Mouse (Mus musculus) hindbrain, embryonic 10.5 days (tissue): Measurements from ENCODE around the gene Gm49416. TPM values are rescaled to one million over a fixed set of nuclear protein-coding genes. Genes with fewer than 3 reads are reported as not detected.
A peak's percentile ranks its signal among the peaks of the same experiment; 100 is the strongest.

Experiments used
- DNase-seq: peaks from one replicate; pipeline ENCODE4 v3.0.0-alpha.2; 2017; ENCODE audit warnings: low spot score
- H3K27ac ChIP-seq: fragments of 300-500 bp; sonication (generic); 2 replicates; pipeline ENCODE4 v1.5.1; 2016; ENCODE audit warnings: mild to moderate bottlenecking, moderate library complexity
- H3K27me3 ChIP-seq: fragments of 300-500 bp; sonication (generic); 2 replicates; pipeline ENCODE4 v1.6.1; 2016; ENCODE audit warnings: mild to moderate bottlenecking; ENCODE audit not compliant: poor library complexity, insufficient read depth, severe bottlenecking
- H3K36me3 ChIP-seq: fragments of 300-500 bp; sonication (generic); 2 replicates; pipeline ENCODE4 v1.6.1; 2016; ENCODE audit warnings: mild to moderate bottlenecking, moderate library complexity
- H3K4me1 ChIP-seq: fragments of 300-500 bp; sonication (generic); replicated peaks from 2 replicates; pipeline ENCODE4 v1.6.1; 2016; ENCODE audit warnings: mild to moderate bottlenecking
- H3K4me3 ChIP-seq: fragments of 300-500 bp; sonication (generic); 2 replicates; pipeline ENCODE4 v1.5.1; 2016; ENCODE audit warnings: mild to moderate bottlenecking, moderate library complexity
- H3K9me3 ChIP-seq: fragments of 300-500 bp; sonication (generic); 2 replicates; pipeline ENCODE4 v1.6.1; 2016; ENCODE audit warnings: mild to moderate bottlenecking, moderate library complexity
- WGBS: fragments of 180-500 bp; shearing (Covaris S2); methylation state at CpG from one replicate; pipeline ENCODE4 v1.1.7; 2016; 5-methylcytosine and 5-hydroxymethylcytosine counted together
- polyA plus RNA-seq: library from polyadenylated mRNA; unstranded; fragments of >200 nt; fragmentation: Nextera tagmentation; extraction: Ambion mirVana; gene quantifications from 2 replicates; pipeline ENCODE4 v1.2.1, GENCODE M21; 2016

The Gm49416 gene
- polyA plus RNA-seq, 1 experiment from 2014 or later: 0.22 TPM

DNA sequence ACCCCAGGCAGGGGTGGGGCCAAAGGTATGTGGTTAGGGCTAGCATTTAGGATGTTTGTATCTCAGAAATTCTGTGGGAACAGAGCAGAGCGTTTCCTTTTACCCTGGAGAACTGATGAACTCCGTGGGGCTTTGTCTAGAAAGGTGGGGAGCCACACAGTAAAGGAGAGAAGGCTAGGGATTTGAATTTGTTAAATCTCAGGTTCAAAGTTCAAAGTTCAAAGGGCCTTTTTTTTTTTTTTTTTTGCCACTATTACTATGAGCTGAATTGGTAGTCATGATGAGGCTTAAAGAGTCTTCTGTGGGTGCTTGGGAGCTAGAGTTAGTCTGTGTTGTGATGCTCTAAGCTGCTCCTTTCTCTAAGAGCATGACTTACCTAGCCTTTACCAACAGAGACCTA is 48.0 kb downstream of the Gm49416 start:
- DNase-seq: no peak
- WGBS: 84% methylated on average over 2 of the region's 2 CpGs
- Histone ChIP-seq H3K36me3 (peaks cover 65% of the 10 kb centered on the region), H3K4me1 (peaks cover 16% of the 10 kb centered on the region), H3K4me3 (no peak overlapping the region), H3K27me3 (no peaks in the 10 kb centered on the region), H3K27ac (no peak overlapping the region), H3K9me3 (no peaks in the 10 kb centered on the region)

DNA sequence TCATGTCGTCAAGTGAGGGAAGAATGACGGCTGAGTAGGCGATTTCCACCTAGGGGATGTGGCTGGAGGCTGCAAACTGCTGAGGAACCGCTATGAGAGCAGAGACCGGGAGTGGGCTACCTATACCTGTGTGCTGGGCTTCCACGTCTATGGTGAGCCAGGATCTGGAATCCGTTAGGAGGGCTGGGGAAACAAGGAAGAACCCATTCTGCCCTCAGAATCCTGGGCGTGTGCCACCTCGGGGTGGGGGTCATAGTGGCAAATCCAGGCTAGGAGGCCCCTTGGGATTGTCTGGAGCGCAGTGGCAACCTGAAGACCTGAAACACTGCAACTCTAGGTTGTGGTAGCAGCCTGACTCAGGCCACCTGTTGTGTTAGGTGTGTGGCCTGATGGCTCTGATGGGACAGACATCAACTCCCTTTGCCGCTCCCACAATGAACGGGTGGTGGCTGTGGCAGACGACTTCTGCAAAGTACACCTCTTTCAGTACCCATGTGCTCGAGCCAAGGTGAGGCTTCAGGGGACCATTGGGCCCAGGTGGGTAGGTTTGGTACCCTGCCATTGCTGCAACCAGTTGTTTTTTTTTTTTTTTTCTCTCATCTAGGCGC is 51.9 kb downstream of the Gm49416 start:
- H3K36me3 ChIP-seq: peaks cover 60% of the 10 kb centered on the region
- DNase-seq: no peak
- WGBS: 82% methylated on average over 15 of the region's 15 CpGs
- H3K4me1 ChIP-seq: peaks cover 46% of the 10 kb centered on the region
- H3K27ac ChIP-seq: peak overlapping the region; percentile 98
- H3K27me3 ChIP-seq: no peaks in the 10 kb centered on the region
- no peaks in the 10 kb centered on the region for H3K9me3 ChIP-seq
- H3K4me3 ChIP-seq: peak overlapping the region; percentile 95

- Histone ChIP-seq H3K4me1 (peaks cover 46% of the 10 kb centered on the region), H3K36me3 (peaks cover 60% of the 10 kb centered on the region), H3K27me3 (no peaks in the 10 kb centered on the region), H3K9me3 (no peaks in the 10 kb centered on the region), H3K27ac (peak overlapping the region; percentile 98), H3K4me3 (peak overlapping the region; percentile 95)
- peak; percentile 18 for DNase-seq
- WGBS: 40% methylated on average over 10 of the region's 10 CpGs
Observed at GRCm38 (mm10) chr19:8941136-8941514, 52.4 kb downstream of the Gm49416 start.

DNA sequence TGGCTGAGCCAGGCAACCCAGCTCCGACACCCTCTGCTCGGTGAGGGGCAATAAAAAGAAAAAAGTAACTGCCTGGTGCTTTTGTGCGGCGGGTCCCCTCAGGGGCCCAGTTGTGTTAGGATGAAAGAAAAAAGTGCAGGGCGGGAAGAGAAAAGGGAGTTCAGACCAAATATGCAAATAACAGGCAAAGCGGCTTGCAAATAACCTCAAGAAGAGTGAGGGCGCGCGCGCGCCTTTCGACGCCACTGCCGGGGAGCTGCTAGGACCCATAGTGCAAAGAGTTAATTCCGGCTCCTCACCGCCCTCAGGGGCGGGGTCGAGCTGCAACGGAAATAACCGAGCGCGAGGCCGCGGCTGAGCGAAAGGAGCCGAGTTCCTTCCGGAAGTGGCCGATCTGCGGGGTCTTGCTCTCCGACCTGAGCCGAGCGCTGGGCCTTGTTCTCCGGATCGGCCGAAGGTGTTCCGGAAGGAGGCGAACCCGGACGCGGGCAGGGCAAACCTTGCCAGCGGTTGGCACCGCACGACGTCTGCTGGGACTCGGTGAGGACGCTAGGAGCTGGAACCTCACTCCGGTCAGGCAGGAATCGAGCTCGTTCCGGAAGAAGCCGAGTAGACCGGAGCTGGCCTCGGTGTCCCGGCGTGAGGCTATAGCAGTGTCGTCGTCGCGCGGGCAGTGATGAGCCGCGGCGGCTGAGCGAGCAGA is 52.9 kb downstream of the Gm49416 start, which contains the start of gene Mta2:
Gene Mta2 (plus strand): TSS at position 361 of the 703 bp plus-strand sequence.
- Histone ChIP-seq H3K4me1 (peaks cover 46% of the 10 kb centered on the region), H3K9me3 (no peaks in the 10 kb centered on the region), H3K4me3 (peak within 1 kb of the TSS; percentile 95), H3K27ac (peak within 1 kb of the TSS; percentile 98), H3K36me3 (peaks cover 60% of the 10 kb centered on the region), H3K27me3 (no peaks in the 10 kb centered on the region)
- peak; percentile 99 for DNase-seq
- under 1% methylated on average over 64 of the region's 64 CpGs for WGBS

GRCm38 (mm10) chr19:8942276-8942964 is 53.7 kb downstream of the Gm49416 start:
- DNase-seq: peak; percentile 71
- Histone ChIP-seq H3K9me3 (no peaks in the 10 kb centered on the region), H3K4me3 (peak overlapping the region; percentile 95), H3K27me3 (no peaks in the 10 kb centered on the region), H3K27ac (peak overlapping the region; percentile 98), H3K4me1 (peaks cover 46% of the 10 kb centered on the region), H3K36me3 (peaks cover 60% of the 10 kb centered on the region)
- under 1% methylated on average over 46 of the region's 46 CpGs for WGBS

GRCm38 (mm10) chr19:8943047-8943446 is 54.3 kb downstream of the Gm49416 start:
- H3K4me1 ChIP-seq: peaks cover 46% of the 10 kb centered on the region
- H3K27me3 ChIP-seq: no peaks in the 10 kb centered on the region
- WGBS: 72% methylated on average over 2 of the region's 2 CpGs
- peak overlapping the region; percentile 95 for H3K4me3 ChIP-seq
- DNase-seq: no peak
- no peaks in the 10 kb centered on the region for H3K9me3 ChIP-seq
- H3K36me3 ChIP-seq: peaks cover 63% of the 10 kb centered on the region
- peak overlapping the region; percentile 98 for H3K27ac ChIP-seq

GRCm38 (mm10) chr19:8944062-8944461 is 55.3 kb downstream of the Gm49416 start:
- H3K4me3 ChIP-seq: peak overlapping the region; percentile 95
- DNase-seq: no peak
- 80% methylated on average over 5 of the region's 5 CpGs for WGBS
- H3K9me3 ChIP-seq: no peaks in the 10 kb centered on the region
- no peak overlapping the region; the same call in 1 of the 2 replicates for H3K27ac ChIP-seq
- peaks cover 63% of the 10 kb centered on the region for H3K36me3 ChIP-seq
- no peaks in the 10 kb centered on the region for H3K27me3 ChIP-seq
- peaks cover 46% of the 10 kb centered on the region for H3K4me1 ChIP-seq

DNA sequence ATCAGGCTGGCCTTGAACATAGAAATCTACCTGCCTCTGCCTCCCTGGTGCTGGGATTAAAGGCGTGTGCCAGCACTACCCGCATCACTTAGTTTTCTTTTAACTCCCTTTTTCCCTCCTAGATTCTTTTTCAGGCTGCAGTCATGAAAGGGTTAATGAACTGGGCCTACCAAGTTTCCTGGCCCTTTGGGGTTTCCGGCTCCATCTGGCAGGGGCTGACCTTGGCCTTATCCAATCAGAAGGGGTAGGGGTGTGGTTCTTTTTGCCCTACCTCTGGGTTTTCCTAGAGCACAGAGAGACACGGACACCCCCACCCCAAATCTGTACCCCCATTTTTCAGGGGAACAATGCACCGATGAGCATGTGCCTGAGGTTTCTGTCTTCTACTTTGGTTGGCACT is 56.0 kb downstream of the Gm49416 start:
- peak overlapping the region; percentile 28; the same call in 1 of the 2 replicates for H3K4me3 ChIP-seq
- H3K9me3 ChIP-seq: no peaks in the 10 kb centered on the region
- WGBS: 59% methylated on average over 5 of the region's 5 CpGs
- H3K36me3 ChIP-seq: peaks cover 66% of the 10 kb centered on the region
- peak; percentile 70 for DNase-seq
- H3K4me1 ChIP-seq: peaks cover 46% of the 10 kb centered on the region
- H3K27me3 ChIP-seq: no peaks in the 10 kb centered on the region
- H3K27ac ChIP-seq: no peak overlapping the region; the same call in 1 of the 2 replicates

Other genes starting within 250 kb of the Gm49416 start
- 0.05 TPM in 2 replicates for gene Chrm1, start 225.1 kb upstream of the Gm49416 start, polyA plus RNA-seq
- 128 and 146 TPM in 2 replicates for gene Slc3a2, start 165.6 kb upstream of the Gm49416 start, polyA plus RNA-seq
- gene Wdr74, start 153.1 kb upstream of the Gm49416 start, polyA plus RNA-seq: 112 and 115 TPM in 2 replicates
- gene 1700092M07Rik, start 148.2 kb upstream of the Gm49416 start, polyA plus RNA-seq: 2.8 and 2.9 TPM in 2 replicates
- gene Stx5a, start 147.5 kb upstream of the Gm49416 start, polyA plus RNA-seq: 95.6 and 106 TPM in 2 replicates
- gene Nxf1, start 131.9 kb upstream of the Gm49416 start, polyA plus RNA-seq: 233 and 249 TPM in 2 replicates
- 185 and 220 TPM in 2 replicates for gene Tmem223, start 117.9 kb upstream of the Gm49416 start, polyA plus RNA-seq
- 51.7 and 54.4 TPM in 2 replicates for gene Tmem179b, start 114.5 kb upstream of the Gm49416 start, polyA plus RNA-seq
- 43.8 and 44.2 TPM in 2 replicates for gene Taf6l, start 102.5 kb upstream of the Gm49416 start, polyA plus RNA-seq
- gene Polr2g, start 90.3 kb upstream of the Gm49416 start, polyA plus RNA-seq: 189 and 194 TPM in 2 replicates
- gene Zbtb3, start 86.4 kb upstream of the Gm49416 start, polyA plus RNA-seq: 7.2 and 8.3 TPM in 2 replicates
- 52.0 and 67.5 TPM in 2 replicates for gene Ttc9c, start 69.6 kb upstream of the Gm49416 start, polyA plus RNA-seq
- 4.1 and 4.5 TPM in 2 replicates for gene Hnrnpul2, start 68.9 kb upstream of the Gm49416 start, polyA plus RNA-seq
- gene AC129217.1, start 59.2 kb upstream of the Gm49416 start, polyA plus RNA-seq: 0.31 TPM in 1 of 2 replicates, not detected in the other
- 55.8 and 64.3 TPM in 2 replicates for gene Bscl2, start 51.5 kb upstream of the Gm49416 start, polyA plus RNA-seq
- gene Gng3, start 49.7 kb upstream of the Gm49416 start, polyA plus RNA-seq: 66.7 and 140 TPM in 2 replicates
- gene Lrrn4cl, start 38.2 kb upstream of the Gm49416 start, polyA plus RNA-seq: 0.44 and 0.47 TPM in 2 replicates
- gene Ubxn1, start 17.4 kb upstream of the Gm49416 start, polyA plus RNA-seq: 201 and 202 TPM in 2 replicates
- gene Uqcc3, start 8.0 kb upstream of the Gm49416 start, polyA plus RNA-seq: 57.9 and 62.5 TPM in 2 replicates
- 111 and 112 TPM in 2 replicates for gene Lbhd1, start 5.2 kb upstream of the Gm49416 start, polyA plus RNA-seq
- not detected in 2 replicates for gene Gm49403, start 5.0 kb upstream of the Gm49416 start, polyA plus RNA-seq
- gene 1810009A15Rik, start 73 bp upstream of the Gm49416 start, polyA plus RNA-seq: 139 and 159 TPM in 2 replicates
- gene Ints5, start 4.1 kb downstream of the Gm49416 start, polyA plus RNA-seq: 56.4 and 60.3 TPM in 2 replicates
- 113 and 125 TPM in 2 replicates for gene Ganab, start 9.1 kb downstream of the Gm49416 start, polyA plus RNA-seq
- 63.1 and 78.0 TPM in 2 replicates for gene B3gat3, start 31.4 kb downstream of the Gm49416 start, polyA plus RNA-seq
- 3.4 and 4.2 TPM in 2 replicates for gene Rom1, start 40.4 kb downstream of the Gm49416 start, polyA plus RNA-seq
- 21.3 and 24.9 TPM in 2 replicates for gene Eml3, start 40.6 kb downstream of the Gm49416 start, polyA plus RNA-seq
- gene Mta2, start 52.9 kb downstream of the Gm49416 start, polyA plus RNA-seq: 178 and 184 TPM in 2 replicates
- 39.3 and 41.2 TPM in 2 replicates for gene Tut1, start 64.9 kb downstream of the Gm49416 start, polyA plus RNA-seq
- gene Eef1g, start 78.1 kb downstream of the Gm49416 start, polyA plus RNA-seq: 402 and 497 TPM in 2 replicates
- gene Ahnak, start 100.4 kb downstream of the Gm49416 start, polyA plus RNA-seq: 8.1 and 11.0 TPM in 2 replicates
- not detected in 2 replicates for gene Scgb1a1, start 199.0 kb downstream of the Gm49416 start, polyA plus RNA-seq
- gene Asrgl1, start 246.7 kb downstream of the Gm49416 start, polyA plus RNA-seq: 12.9 and 15.3 TPM in 2 replicates